Mouse (Mus musculus): ENCODE measurements around the gene 4931400O07Rik. TPM values are rescaled to one million over a fixed set of nuclear protein-coding genes. Genes with fewer than 3 reads are reported as not detected.

4931400O07Rik gene
- polyA plus RNA-seq (2014; fragmentation: Nextera tagmentation; extraction: Ambion mirVana): not detected in 2 replicates

DNA sequence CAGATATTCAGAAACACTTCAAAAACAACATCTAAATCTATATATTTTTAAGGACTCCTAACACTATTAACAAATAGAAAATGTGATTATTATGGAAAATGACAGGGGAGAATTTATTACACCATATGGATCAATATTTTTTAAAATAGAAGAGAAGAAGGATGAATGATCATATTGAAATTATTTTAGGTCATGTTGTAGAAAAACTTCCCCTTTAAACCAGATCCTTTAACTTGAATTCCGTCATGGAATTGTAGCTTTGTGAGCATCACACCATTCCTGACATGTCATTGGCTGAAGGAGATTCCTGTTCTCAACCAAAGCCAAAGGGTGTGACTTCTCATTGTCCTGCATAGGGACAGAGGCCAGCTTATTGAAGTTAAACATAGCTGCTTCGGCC, at the start of gene 4931400O07Rik:
Gene 4931400O07Rik (plus strand): TSS at position 301 of the 400 bp plus-strand sequence.
- H3K4me3 ChIP-seq (ENCODE audit: low read length): no peak within 1 kb of the TSS
- no peak for ATAC-seq (ENCODE audit: low FRiP score, low TSS enrichment)
- no peak within 1 kb of the TSS for H3K9ac ChIP-seq (ENCODE audit: low read depth, low read length)
- H3K4me2 ChIP-seq (replicated peaks; ENCODE audit: low read depth, low read length): no peak within 1 kb of the TSS
- H3K27me3 ChIP-seq (ENCODE audit: control insufficient read depth, insufficient read depth, low read length): no peaks in the 10 kb centered on the region
- no peak within 1 kb of the TSS for H3K27ac ChIP-seq (ENCODE audit: low read depth, low read length)
- 88% methylated on average over 2 of the region's 2 CpGs for WGBS
- H3K4me1 ChIP-seq (ENCODE audit: control insufficient read depth, insufficient read depth, low read length): no peaks in the 10 kb centered on the region
- no peaks in the 10 kb centered on the region for H3K36me3 ChIP-seq (ENCODE audit: control insufficient read depth, insufficient read depth, low read length)
- H3K9me3 ChIP-seq (ENCODE audit: control insufficient read depth, low read length): no peaks in the 10 kb centered on the region

Other genes with a start within 250 kb of the 4931400O07Rik start
- gene 4933402E13Rik, start 184.5 kb upstream of the 4931400O07Rik start, polyA plus RNA-seq (2014; fragmentation: Nextera tagmentation; extraction: Ambion mirVana): 0.13 TPM in 1 of 2 replicates, not detected in the other